Mouse (Mus musculus): ENCODE measurements around the gene Ifitm2.

Gene Ifitm2

GRCm38 (mm10) chr7:140905642-140906081 lies 50.1 kb downstream of the Ifitm2 start:
- no peak for DNase-seq (ENCODE audit: low read depth, low spot score)

All from forelimb bud, embryonic 11.5 days (tissue).